20 mouse cellular contexts compared by ENCODE assay signal in genomic region chr5:57847500-57847899, GRCm38 (mm10).
A peak's percentile ranks its signal among the peaks of the same experiment; 100 is the strongest.
DNase-seq lines count a peak whose midpoint lies in the region; ATAC-seq lines count a peak whose summit lies in the region.
"Had no signal": no experiment of that assay in that cellular context is flagged by ENCODE, and none has a peak within 500 bp of the region (broad histone marks: within the 10 kb centered on the region; RNA-seq: fewer than 3 reads in every experiment).

No protein-coding gene starts in this region.

- no peaks in the 10 kb centered on the region for H3K27me3 ChIP-seq in kidney, embryonic 14.5 days (ENCODE audit: control insufficient read depth, insufficient read depth, low read length)
- H3K27me3 ChIP-seq: embryonic facial prominence, embryonic 12.5 days; hindbrain, embryonic 15.5 days; limb, embryonic 13.5 days had no signal

- H3K9me3 ChIP-seq in kidney, embryonic 14.5 days (ENCODE audit: control insufficient read depth, low read length): no peaks in the 10 kb centered on the region
- H3K9me3 ChIP-seq: embryonic facial prominence, embryonic 12.5 days; hindbrain, embryonic 15.5 days; limb, embryonic 13.5 days had no signal

- H3K27ac ChIP-seq in kidney, embryonic 14.5 days (ENCODE audit: low read depth, low read length): no peak overlapping the region
- H3K27ac ChIP-seq: embryonic facial prominence, embryonic 12.5 days; hindbrain, embryonic 15.5 days; limb, embryonic 13.5 days; liver, embryonic 14.5 days had no signal

- no peak overlapping the region for H3K4me3 ChIP-seq in kidney, embryonic 14.5 days (ENCODE audit: low read length)
- H3K4me3 ChIP-seq: embryonic facial prominence, embryonic 12.5 days; hindbrain, embryonic 15.5 days; limb, embryonic 13.5 days had no signal

- WGBS in kidney, embryonic 14.5 days: 69% methylated on average over 3 of the region's 3 CpGs

- H3K4me2 ChIP-seq in kidney, embryonic 14.5 days (replicated peaks; ENCODE audit: low read depth, low read length): no peak overlapping the region
- H3K4me2 ChIP-seq: embryonic facial prominence, embryonic 12.5 days; heart, embryonic 11.5 days; hindbrain, embryonic 15.5 days; limb, embryonic 13.5 days had no signal

- H3K4me1 ChIP-seq in kidney, embryonic 14.5 days (ENCODE audit: control insufficient read depth, insufficient read depth, low read length): no peaks in the 10 kb centered on the region
- H3K4me1 ChIP-seq: embryonic facial prominence, embryonic 12.5 days; hindbrain, embryonic 15.5 days; limb, embryonic 13.5 days had no signal

- no peaks in the 10 kb centered on the region for H3K36me3 ChIP-seq in kidney, embryonic 14.5 days (ENCODE audit: control insufficient read depth, insufficient read depth, low read length)
- H3K36me3 ChIP-seq: embryonic facial prominence, embryonic 12.5 days; hindbrain, embryonic 15.5 days; limb, embryonic 13.5 days had no signal

- no peak for ATAC-seq in kidney, embryonic 14.5 days (ENCODE audit: low FRiP score, low TSS enrichment)

- H3K9ac ChIP-seq in kidney, embryonic 14.5 days (ENCODE audit: low read depth, low read length): no peak overlapping the region
- H3K9ac ChIP-seq: embryonic facial prominence, embryonic 12.5 days; hindbrain, embryonic 15.5 days; limb, embryonic 13.5 days; liver, embryonic 14.5 days had no signal

- DNase-seq in frontal cortex, postnatal 36 days (ENCODE audit: low spot score in 2 of 2): peak; percentile 18 to 50
- DNase-seq in frontal cortex, postnatal 10 days (ENCODE audit: low spot score in 2 of 2): no peak
- DNase-seq in right cerebral cortex, adult 18-20 months: peak; percentile 53
- no peak for DNase-seq in right cerebral cortex, postnatal 4 days
- peak; percentile 38 to 42 for DNase-seq in layer of hippocampus, adult 8-10 months (ENCODE audit: low spot score in 2 of 2)
- DNase-seq in adrenal gland, adult 2 months: no peak
- DNase-seq: cerebellum, adult 11 months; gastrocnemius, postnatal 25 days; heart, postnatal 14 days; kidney, adult 11 months; kidney, postnatal 10 days; midbrain, embryonic 14.5 days; spleen, adult 18-20 months; thymus, adult 2 months had no signal

Comparison
In these comparisons a context has a peak if more than half of its experiments do, and no peak if none do; other contexts are left out.
1. DNase-seq: peak in frontal cortex, postnatal 36 days (2 of 2), right cerebral cortex, adult 18-20 months (single experiment) and layer of hippocampus, adult 8-10 months (2 of 2); none in frontal cortex, postnatal 10 days (0 of 2), right cerebral cortex, postnatal 4 days (single experiment) and adrenal gland, adult 2 months (single experiment).